Mouse (Mus musculus): ENCODE measurements around the gene Tmem266. TPM values are rescaled to one million over a fixed set of nuclear protein-coding genes. Genes with fewer than 3 reads are reported as not detected.

The Tmem266 gene
- total and polyA plus RNA-seq, 2 experiments from 2014 or later = 4.8 to 8.9 TPM

GRCm38 (mm10) chr9:55478699-55479098 is 152.0 kb downstream of the Tmem266 start:
- no peaks in the 10 kb centered on the region for H3K9me3 ChIP-seq (ENCODE audit: low read length)

GRCm38 (mm10) chr9:55482116-55482515 is 155.4 kb downstream of the Tmem266 start:
- TF ChIP-seq CTCF (IDR thresholded peaks at IDR 0.05; ENCODE audit: low read depth) = no peak
- Histone ChIP-seq H3K4me2 (ENCODE audit: low read depth) (no peak overlapping the region), H3K4me3 (ENCODE audit: low read depth, low read length) (no peak overlapping the region), H3K36me3 (ENCODE audit: insufficient read depth) (no peaks in the 10 kb centered on the region), H3K9ac (no peak overlapping the region), H3K27me3 (ENCODE audit: insufficient read depth, low read length) (no peaks in the 10 kb centered on the region), H3K4me1 (ENCODE audit: insufficient read depth) (no peaks in the 10 kb centered on the region), H3K27ac (ENCODE audit: low read depth, low read length) (no peak overlapping the region), H3K9me3 (ENCODE audit: low read length) (no peaks in the 10 kb centered on the region)
- 44% methylated on average over 2 of the region's 2 CpGs for WGBS
- ATAC-seq (no peak), DNase-seq (no peak)

More at GRCm38 (mm10) chr9:55478699-55479098, 152.0 kb downstream of the Tmem266 start:
- no peak overlapping the region for H3K4me2 ChIP-seq (ENCODE audit: low read depth)
- no peaks in the 10 kb centered on the region for H3K27me3 ChIP-seq (ENCODE audit: insufficient read depth, low read length)
- no peaks in the 10 kb centered on the region for H3K4me1 ChIP-seq (ENCODE audit: insufficient read depth)
- H3K4me3 ChIP-seq (ENCODE audit: low read depth, low read length) = no peak overlapping the region
- no peak for TF ChIP-seq CTCF (IDR thresholded peaks at IDR 0.05; ENCODE audit: low read depth)
- no peak for DNase-seq
- no peak overlapping the region for H3K27ac ChIP-seq (ENCODE audit: low read depth, low read length)
- ATAC-seq = no peak
- no peak overlapping the region for H3K9ac ChIP-seq
- H3K36me3 ChIP-seq (ENCODE audit: insufficient read depth) = no peaks in the 10 kb centered on the region

Other genes starting within 250 kb of the Tmem266 start
- 32.6 and 34.1 TPM in 2 replicates for gene Ube2q2, start 178.1 kb upstream of the Tmem266 start, total RNA-seq (2014; rRNA removed)
- gene Ube2q2, start 178.1 kb upstream of the Tmem266 start, polyA plus RNA-seq (2015; fragmentation: Nextera tagmentation; extraction: Ambion mirVana) = 24.9 and 32.3 TPM in 2 replicates
- gene Fbxo22, start 118.0 kb upstream of the Tmem266 start, total RNA-seq (2014; rRNA removed) = 69.6 and 73.6 TPM in 2 replicates
- gene Fbxo22, start 118.0 kb upstream of the Tmem266 start, polyA plus RNA-seq (2015; fragmentation: Nextera tagmentation; extraction: Ambion mirVana) = 55.6 and 79.0 TPM in 2 replicates
- gene Nrg4, start 69 bp upstream of the Tmem266 start, total RNA-seq (2014; rRNA removed) = 0.24 and 1.8 TPM in 2 replicates
- gene Nrg4, start 69 bp upstream of the Tmem266 start, polyA plus RNA-seq (2015; fragmentation: Nextera tagmentation; extraction: Ambion mirVana) = 0.42 and 0.94 TPM in 2 replicates
- 11.2 and 17.9 TPM in 2 replicates for gene Etfa, start 185.3 kb downstream of the Tmem266 start, total RNA-seq (2014; rRNA removed)
- 94.2 and 96.0 TPM in 2 replicates for gene Etfa, start 185.3 kb downstream of the Tmem266 start, polyA plus RNA-seq (2015; fragmentation: Nextera tagmentation; extraction: Ambion mirVana)
- not detected in 2 replicates for gene Isl2, start 211.8 kb downstream of the Tmem266 start, total RNA-seq (2014; rRNA removed)
- gene Isl2, start 211.8 kb downstream of the Tmem266 start, polyA plus RNA-seq (2015; fragmentation: Nextera tagmentation; extraction: Ambion mirVana) = not detected in 2 replicates